Mouse (Mus musculus): ENCODE measurements around the gene Melk.

The Melk gene

DNA sequence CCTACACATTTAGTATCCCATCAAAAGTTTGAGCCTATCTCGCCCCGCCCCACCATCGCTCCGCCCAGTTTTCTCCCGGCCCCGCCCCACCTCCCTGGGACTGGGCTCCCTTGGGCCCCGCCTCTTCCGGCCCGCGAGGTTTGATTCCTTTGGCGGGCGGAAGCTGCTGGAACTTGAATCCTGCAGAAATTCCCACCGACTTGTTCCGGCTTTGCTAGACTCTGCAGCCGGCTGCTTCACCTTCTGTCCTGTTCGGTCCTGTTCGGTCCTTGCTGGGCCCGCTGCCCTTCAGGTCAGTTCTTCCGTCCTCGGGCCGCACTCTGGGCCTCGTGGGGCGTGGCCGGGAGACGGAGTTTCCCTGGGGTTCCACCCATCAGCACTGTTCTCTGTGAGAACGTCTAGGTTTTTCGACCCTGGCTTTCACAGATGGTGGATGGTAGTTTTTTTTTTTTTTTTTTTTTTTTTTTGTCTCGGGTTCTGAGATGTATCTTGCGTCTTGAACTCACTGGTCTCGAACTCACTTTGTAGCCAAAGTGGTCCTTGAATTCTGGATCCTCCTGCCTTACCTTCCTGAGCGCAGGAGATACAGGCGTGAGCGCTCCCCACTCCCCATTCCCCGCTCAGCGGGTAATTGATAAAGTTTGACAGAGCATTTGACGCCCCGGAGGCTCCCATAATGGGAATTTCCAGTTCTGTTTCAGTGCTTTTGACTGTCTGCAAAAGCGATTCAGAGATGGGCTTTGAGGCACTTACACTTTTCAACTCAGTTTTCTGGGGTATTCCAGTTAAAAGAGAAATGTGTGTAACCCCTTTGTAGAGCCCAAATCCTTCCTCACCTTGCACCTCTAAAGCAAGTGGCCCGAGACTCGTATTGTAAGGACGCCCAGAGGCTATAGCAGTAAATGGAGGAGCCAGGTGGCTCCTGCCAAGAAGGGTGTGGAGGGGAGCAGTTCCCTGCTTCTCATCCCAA, at the start of gene Melk:
TSS of gene Melk (plus strand) at position 96 of the 970 bp plus-strand sequence.
- DNase-seq (ENCODE audit: low read depth) = peak; percentile 78

DNA sequence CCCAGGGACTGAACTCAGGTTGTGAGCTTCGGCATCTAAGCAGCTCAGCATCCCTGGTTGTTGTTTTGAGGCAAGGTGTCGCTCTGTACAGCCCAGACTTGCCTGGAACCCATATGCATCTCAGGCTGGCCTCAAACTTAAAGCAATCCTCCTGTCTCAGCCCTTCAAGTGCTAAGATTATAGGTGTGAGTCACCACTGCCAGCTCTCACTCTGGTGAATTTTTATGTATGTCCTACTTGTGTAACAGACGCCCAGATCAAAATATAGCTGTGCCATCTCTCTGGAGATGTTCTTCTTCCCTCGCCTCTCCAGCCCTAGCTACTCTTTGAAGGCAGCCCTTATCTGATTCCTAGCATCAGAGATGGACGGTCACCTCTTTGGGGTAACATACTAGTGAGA, 49.2 kb upstream of the Melk start:
- no peak for DNase-seq (ENCODE audit: low read depth)

DNA sequence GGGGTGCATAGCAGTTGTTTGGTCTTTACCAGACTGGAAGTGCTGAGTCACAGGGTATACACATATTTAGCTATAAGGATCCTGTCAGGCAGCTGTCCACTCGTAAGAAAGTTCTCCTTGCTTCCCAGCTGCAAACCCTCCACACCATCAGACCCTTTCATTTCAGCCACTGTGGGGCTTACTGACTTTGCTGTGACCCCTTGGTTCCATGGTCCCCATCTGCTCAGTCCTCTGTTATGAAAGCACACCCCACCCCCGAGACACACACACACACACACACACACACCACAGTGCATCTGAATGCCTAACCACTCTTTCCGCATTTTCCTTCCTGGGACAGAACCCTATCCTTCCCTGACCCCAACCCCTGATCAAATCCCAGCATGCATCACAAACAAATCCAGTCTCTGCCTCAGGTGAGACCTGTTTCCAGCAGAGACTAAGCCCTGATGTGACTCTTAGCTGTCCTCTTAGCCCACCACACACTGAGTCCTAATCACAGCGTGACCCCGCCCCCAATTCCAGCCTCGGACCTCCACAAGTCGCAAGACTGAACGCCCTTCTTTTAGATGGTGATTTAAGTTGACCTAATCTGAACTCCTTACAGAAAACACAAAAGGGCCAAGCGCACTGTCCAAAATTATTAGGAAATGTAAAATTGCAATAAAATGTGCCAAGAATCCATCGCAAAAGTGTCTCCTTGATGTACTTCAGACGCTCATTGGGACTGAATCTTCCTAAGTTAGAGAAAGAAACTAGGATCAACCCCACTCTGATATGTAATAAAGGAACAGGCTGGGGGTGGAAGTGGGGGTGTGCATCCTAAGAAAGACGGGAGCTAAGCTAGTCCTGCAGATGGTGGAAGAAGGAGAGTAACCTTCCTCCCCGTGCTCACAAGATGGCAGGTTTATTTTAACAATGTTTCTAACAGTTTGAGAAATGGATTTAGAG, 48.4 kb upstream of the Melk start:
- no peak for DNase-seq (ENCODE audit: low read depth)

DNA sequence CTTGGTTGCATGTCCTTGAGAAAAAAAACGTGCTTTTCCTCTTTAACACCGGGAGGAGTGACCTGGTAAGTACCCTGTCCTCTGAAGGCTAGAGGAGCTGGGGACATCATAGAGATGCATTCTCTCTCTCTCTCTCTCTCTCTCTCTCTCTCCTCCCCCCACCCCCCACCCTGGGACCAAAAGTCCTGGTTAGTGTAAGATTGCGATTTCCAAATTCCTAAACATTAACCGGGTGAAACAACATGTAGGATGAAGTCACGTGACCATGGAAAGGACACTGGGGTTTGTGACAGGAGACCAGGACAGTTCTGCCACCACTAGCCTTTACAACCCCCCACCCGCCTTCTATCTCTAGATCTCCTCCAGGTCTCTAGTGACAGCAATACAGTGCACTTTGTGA, 47.5 kb upstream of the Melk start:
- no peak for DNase-seq (ENCODE audit: low read depth)

DNA sequence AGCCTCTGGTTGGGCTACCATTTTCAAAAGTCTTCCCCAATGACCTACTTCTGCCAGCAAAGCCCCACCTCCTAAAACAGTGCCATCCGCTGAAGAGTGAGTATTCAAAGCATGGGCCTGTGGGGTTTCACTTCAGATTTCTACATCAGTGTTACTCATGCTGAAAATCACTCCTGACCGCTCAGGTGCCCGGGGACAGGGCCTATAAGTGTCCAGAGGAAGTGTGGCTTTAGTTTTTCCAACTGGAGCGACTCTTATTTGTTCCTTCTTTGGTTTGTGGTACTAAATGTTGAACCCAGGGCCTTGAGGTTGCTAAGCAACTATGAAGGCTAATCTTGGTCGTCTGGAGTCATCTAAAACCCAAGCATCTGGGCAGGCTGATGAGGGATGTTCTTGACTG, 46.1 kb upstream of the Melk start:
- no peak for DNase-seq (ENCODE audit: low read depth)

DNA sequence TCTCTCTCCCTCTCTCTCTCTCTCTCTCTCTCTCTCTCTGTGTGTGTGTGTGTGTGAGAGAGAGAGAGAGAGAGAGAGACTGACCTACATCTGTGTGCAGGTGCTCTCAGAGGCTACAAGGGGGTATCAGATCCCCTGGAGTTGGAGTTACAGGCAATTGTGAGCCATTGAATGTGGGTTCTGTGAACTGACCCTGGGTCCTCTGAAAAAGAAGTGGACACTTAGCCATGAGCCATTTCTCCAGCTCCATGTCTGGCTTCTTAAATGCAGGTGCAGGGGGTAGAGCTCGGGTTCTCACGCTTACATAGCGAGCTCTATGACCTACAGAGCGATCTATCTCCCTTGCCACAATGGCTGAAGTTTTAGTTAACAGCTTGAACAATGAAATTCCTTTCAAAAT, 41.5 kb upstream of the Melk start:
- no peak for DNase-seq (ENCODE audit: low read depth)

DNA sequence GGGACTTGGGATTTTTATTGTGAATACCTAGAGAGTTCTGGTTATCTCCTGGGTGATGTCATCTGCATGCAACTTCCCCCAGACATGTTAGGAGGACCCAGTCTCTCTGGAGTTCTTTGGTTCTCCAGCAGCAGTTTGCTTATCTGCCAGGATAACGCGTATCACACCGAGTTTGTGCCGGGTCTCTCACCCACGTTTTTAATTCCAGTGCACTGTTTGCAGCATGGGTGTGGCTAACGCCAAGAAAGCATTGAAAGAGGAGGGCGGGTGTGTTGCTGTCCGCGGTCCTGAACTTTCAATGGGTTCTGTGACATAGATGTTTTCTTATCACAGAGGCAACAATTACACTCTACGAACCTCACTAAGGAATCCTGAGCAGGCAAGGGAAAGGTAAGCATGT, 40.4 kb upstream of the Melk start:
- peak; percentile 71 for DNase-seq (ENCODE audit: low read depth)

DNA sequence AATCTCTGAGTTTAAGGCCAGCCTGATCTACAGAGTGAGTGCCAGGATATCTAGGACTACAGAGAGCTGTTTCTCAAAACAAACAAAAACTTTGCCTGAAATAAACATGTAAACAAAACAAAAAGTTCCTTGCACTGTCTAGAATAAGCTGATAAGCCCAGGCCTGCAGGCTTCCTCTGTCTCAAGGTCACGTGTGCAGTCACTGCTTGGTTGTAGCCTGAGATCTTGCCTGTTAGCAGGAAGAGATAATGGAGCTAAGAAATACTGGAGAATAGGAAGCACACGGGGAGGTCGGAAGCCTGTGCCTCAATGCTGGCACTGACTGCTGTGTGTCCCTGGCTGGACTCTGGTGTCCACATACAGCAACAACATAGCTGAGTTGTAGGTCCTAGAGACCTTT, 35.2 kb upstream of the Melk start:
- no peak for DNase-seq (ENCODE audit: low read depth)

DNA sequence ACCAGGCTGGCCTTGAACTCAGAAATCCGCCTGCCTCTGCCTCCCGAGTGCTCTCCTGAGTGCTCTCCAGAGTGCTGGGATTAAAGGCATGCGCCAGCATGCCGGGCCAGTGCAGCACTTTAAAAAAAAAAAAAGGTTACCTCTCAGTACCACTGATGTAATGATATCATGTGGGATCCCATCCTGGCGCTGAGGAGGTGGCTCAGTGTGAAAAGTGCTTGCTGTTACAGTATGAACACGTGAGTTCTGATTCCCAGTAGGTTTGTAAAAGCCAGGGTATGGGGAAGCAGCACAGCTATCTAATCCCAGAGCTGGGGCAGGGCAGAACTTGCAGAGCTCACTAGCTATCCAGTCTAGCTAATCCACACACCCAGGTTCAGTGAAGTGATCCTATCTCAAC, 33.2 kb upstream of the Melk start:
- no peak for DNase-seq (ENCODE audit: low read depth)

DNA sequence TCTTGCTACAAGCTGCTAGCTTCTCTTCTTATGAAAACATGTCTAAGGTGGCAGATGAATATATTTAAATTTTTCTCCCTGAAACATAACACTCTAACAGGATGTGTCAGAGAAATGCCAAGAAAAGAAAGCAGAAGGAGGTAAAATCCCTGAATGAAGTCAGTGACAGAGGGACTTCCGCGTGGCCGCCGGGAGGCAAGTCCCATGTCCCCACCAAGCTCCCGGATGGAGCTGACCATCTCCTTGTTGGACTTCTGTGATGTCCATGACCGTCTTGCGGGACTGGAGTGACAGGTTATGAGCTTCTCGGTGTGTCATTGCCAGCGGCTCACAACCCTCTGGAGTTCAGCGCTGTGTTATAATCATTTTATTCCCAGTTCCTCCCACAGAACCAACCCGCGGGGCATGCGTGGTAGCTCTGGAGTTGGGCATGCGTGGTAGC, 31.3 kb upstream of the Melk start:
- DNase-seq (ENCODE audit: low read depth) = no peak

DNA sequence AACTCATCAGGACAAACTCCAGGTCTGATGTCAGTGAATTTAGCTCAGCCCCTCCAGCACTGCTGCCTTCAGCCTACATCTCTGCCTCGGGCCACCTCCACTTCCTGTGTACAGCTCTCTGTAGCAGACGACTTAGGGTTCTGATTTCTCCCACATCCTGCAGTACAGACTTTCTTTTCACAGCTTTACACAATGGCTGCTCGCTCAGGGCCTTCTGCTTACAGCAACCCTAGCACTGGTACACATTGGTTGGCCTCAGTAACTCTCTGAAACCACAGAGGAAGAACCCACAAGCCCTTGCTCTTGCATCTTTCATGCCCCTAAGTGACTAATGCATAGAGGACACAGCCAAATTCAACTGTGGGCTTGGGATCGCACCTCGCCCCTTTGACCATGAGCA, 29.5 kb upstream of the Melk start:
- DNase-seq (ENCODE audit: low read depth) = peak; percentile 82

DNA sequence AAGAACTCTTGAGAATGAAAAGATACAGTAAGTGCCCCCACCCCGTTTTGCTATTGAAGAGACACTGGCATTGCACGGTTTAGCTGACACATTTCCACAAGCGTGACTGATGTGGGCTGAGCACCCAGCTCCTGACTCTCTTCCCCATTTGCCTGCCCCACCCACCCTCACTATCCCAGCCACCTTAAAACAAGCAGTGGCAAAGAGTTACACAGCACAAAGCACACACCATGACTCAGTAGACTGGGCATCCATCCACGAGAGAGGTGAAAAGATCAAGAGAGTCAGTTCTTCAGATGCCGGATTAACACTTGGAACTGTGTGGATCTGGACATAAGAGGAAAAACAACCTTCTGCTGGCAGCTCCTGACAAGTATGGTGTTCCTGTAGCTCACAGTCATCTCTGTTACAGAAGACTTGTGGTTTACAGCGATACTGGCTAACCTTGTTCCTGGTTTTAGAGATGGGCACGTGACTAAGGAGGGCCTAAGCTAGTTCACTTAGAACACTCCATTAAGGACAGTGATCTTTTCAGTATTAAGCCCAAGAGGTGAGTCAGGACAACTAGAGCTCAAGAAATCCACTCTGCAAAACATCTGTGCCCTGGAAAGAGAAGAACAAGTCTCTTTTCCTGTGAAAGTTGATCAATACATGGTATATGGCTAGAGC, 18.9 kb upstream of the Melk start:
- no peak for DNase-seq (ENCODE audit: low read depth)

DNA sequence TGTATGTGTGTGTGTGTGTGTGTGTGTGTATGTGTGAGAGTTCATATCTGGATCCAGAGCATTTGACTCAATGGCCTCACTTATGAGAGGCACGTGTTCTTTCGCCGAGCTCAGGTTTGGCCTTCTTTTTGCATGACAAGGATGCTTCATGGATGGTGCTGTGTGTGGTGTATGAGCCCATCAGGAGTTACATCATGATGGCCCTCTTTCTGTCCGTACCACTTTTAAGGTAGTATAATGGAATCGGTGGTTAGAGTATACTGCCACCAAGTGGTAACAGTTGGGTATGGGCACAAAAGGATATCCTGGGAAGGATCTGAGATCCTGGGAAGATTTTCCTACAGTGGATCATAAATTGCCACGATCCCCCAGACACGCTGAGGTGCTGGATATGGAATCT, 8.1 kb upstream of the Melk start:
- DNase-seq (ENCODE audit: low read depth) = peak; percentile 61

DNA sequence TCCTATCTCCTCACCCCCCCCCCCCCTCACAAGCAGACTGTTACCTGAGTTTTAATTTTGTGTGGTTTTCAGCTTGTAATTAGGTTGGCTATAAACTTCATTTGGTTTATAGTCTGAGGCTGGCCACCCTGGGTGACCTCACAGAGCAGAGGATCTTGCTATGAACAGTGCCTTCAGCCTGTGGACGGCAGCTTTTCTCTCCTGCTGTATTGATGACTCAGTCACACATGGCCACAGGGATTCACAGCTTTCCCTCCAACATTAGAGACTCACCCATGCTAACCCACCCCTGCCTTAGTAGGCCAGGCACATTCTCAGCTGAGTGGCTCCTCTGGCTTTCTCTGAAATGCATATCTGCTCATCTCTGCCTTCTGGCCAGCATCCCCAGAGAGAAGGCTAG, 4.8 kb upstream of the Melk start:
- DNase-seq (ENCODE audit: low read depth) = no peak

DNA sequence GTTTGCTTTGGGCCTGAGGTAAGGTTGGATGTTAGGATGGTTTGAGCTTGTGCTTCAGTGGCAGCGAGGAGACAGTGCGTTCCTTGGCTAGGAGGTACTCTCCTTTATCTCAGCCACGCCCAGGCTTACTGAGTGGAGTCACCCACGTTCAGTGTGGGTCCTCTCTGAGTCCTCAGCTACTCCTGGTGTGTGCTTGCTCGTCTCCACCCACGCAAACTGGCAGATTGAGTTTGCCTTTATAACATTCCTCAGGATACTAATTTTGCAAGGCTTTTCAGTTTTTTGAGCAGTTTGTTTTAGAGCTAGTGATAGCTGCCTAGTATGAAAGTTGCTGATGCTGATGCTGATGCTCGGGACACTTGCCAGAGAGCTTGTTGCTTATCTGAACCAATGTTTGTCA, 5.9 kb downstream of the Melk start:
- no peak for DNase-seq (ENCODE audit: low read depth)

DNA sequence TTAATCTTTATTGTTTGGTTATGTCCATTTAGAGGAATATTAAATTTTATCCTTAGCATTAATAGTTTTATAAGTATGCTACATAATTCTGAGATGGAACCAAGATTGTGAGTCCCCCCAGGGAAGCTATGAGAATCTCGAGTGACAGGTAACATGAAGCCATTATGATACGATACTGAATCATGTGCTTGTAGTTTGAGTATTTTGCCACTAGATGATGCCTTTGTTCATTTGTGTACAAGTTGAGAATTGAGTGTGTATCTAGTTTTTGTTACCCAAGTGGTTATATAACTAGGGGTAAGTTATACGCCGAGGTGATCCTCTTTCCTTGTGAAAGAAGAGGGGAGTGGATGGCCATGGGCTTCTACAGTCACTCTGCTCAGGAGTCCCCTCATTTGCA, 9.8 kb downstream of the Melk start:
- peak; percentile 41 for DNase-seq (ENCODE audit: low read depth)

DNA sequence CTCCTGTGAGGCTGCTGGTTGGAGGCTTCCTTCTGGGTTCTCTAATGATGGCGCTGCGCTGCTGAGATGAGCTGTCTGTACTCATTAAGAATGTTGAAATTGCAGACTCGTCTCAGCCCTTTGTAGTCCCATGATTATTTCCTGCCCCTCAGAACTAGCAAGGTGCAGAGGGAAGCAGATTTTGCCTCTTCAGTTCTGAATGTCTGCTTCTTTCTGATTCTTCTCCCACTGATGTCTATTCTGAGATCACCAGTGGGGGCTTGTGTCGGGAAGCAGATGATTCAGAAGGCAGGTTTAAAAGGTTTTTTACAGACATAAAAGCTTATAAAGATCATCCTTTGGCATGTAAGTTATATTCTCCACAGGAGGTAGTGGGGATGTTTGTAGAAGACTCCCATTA, 10.2 kb downstream of the Melk start:
- no peak for DNase-seq (ENCODE audit: low read depth)

DNA sequence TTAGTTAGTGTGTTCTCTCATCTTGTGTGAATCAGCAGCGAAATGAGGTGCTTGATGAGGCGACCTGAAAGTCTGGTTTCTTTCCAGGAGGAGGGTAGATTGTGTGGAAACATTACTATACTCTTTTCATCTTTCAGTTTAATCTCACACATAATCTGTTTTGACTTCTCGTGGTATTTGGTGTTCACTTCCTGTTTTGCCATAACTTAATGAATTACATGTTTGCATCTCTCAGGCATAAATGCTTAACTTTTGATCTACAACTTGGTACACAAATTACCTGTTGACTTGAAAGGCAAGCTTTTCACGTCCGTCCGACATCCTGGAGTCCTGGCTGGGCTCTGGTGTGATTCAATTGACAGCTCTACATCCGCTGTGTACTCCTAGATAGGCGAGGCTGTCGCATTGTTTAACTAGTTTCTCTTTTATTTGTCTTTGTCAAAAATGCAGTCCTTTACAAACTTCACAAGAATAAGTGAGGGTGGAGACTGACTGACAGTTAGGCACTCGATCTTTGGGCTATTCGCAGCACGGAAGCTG, 15.7 kb downstream of the Melk start:
- DNase-seq (ENCODE audit: low read depth) = peak; percentile 43

DNA sequence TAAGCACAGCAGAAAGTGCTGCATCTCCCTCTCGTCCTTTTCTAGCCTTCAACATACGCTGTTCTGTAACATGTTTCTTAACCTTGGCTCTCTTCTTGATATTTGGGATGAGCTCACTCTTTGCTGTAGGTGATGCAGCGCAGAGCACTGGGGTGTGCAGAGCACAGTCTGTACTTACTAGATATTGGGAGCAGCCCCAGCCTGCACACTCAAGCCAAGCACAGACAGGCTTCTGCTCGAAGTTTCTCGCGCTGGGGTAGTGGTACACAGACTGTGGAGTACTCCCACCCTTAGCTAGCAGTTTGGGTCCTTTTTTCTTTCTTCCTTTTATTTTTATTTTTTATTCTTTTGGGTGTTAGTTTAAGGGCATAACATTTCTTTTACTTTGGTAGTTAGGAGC, 19.8 kb downstream of the Melk start:
- no peak for DNase-seq (ENCODE audit: low read depth)

DNA sequence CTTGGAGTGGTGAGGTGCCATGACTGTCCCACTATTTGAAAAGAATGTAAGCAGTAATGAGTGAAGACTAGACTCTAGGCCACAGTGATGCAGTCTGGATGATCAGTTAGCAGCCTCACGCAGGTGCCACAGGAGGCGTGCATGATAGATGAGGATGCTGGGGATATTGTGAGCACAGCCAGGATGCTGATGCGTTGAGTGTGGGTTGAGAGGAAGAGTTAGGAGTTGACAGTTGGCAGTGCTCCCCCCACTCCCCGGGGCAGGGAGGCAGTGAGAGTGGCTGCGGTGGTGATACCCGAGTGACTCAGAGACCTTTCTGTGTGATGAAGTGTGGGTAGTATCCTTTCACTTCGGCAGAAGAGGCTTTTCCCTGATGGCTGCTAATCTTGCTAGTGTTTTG, 21.4 kb downstream of the Melk start:
- no peak for DNase-seq (ENCODE audit: low read depth)

DNA sequence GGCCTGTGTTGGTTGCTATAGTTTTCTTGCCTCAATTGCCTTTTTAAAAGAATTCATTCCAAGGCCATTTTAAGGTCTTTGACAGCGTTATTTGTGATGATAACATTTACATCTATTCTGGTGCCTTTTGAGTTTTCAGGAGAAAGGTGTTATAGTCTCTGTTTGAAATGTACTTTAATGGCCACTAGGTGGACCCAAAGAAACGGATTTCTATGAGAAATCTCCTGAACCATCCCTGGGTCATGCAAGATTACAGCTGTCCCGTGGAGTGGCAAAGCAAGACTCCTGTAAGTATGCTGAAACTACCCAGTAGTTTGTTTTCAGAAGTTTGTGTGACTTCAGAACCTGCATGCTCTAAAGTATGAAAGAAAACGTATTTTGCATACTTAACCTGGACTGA, 24.8 kb downstream of the Melk start:
- peak; percentile 21 for DNase-seq (ENCODE audit: low read depth)

DNA sequence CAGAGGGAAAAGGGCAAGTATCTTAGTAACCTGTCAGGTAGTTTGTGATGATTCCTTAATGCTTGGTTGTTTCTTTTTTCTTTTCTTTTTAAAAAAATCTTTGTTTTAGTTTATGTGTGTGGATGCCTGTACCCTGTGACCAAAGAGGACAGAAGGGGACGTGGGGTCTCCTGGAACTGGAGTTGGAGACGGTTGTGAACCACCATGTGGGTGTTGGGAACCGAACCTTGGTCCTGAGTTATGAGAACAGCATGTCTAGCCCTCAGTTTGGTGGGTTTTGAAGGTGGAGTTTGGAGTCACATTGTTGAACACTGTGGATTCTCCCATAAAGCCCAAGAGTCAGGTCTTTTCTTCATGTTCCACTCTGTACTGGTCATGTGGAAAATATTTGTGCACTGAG, 26.0 kb downstream of the Melk start:
- DNase-seq (ENCODE audit: low read depth) = no peak
